Mouse (Mus musculus) limb, embryonic 13.5 days (tissue): ENCODE results near the gene Armc7. TPM values are rescaled to one million over a fixed set of nuclear protein-coding genes. Genes with fewer than 3 reads are reported as not detected.
"Not testable (repeated sequence)": the region's sequence is repeated elsewhere in the genome, so short reads cannot be mapped to it uniquely, and the experiment has no call there.

ENCODE experiments used
- ATAC-seq: fragments of 200-750 bp; cut with Nextera tagmentation; 2 replicates; pipeline ENCODE4 v1.8.0; 2017; ENCODE audit warnings: low read depth, moderate number of reproducible peaks, moderate TSS enrichment; ENCODE audit not compliant: low FRiP score
- H3K27ac ChIP-seq: fragments of 300-500 bp; sonication (generic); 2 replicates; pipeline ENCODE4 v1.5.1; 2015; ENCODE audit warnings: inconsistent platforms, mild to moderate bottlenecking, moderate library complexity
- H3K27me3 ChIP-seq: fragments of 300-500 bp; sonication (generic); 2 replicates; pipeline ENCODE4 v1.6.1; 2015; ENCODE audit warnings: mild to moderate bottlenecking, inconsistent platforms
- H3K36me3 ChIP-seq: fragments of 300-500 bp; sonication (generic); 2 replicates; pipeline ENCODE4 v1.6.1; 2015; ENCODE audit warnings: inconsistent platforms, mild to moderate bottlenecking, moderate library complexity
- H3K4me1 ChIP-seq: fragments of 300-500 bp; sonication (generic); 2 replicates; pipeline ENCODE4 v1.6.1; 2015; ENCODE audit warnings: inconsistent platforms
- H3K4me2 ChIP-seq: fragments of 300-500 bp; sonication (generic); replicated peaks from 2 replicates; pipeline ENCODE4 v1.6.1; 2015; ENCODE audit warnings: inconsistent platforms, mild to moderate bottlenecking, moderate library complexity
- H3K4me3 ChIP-seq: fragments of 300-500 bp; sonication (generic); 2 replicates; pipeline ENCODE4 v1.5.1; 2015; ENCODE audit warnings: moderate library complexity, mild to moderate bottlenecking, inconsistent platforms
- H3K9ac ChIP-seq: fragments of 300-500 bp; sonication (generic); 2 replicates; pipeline ENCODE4 v1.6.1; 2015; ENCODE audit warnings: mild to moderate bottlenecking, inconsistent platforms
- H3K9me3 ChIP-seq: fragments of 300-500 bp; sonication (generic); 2 replicates; pipeline ENCODE4 v1.6.1; 2016; ENCODE audit warnings: inconsistent platforms
- WGBS: fragments of 180-500 bp; shearing (Covaris S2); methylation state at CpG from one replicate; pipeline ENCODE4 v1.1.7; 2015; 5-methylcytosine and 5-hydroxymethylcytosine counted together
- polyA plus RNA-seq: library from polyadenylated mRNA; unstranded; fragments of >200 nt; fragmentation: Nextera tagmentation; extraction: Ambion mirVana; gene quantifications from 2 replicates; pipeline ENCODE4 v1.2.1, GENCODE M21; 2015

The Armc7 gene
- polyA plus RNA-seq, 1 experiment from 2014 or later, result 9.3 TPM

DNA sequence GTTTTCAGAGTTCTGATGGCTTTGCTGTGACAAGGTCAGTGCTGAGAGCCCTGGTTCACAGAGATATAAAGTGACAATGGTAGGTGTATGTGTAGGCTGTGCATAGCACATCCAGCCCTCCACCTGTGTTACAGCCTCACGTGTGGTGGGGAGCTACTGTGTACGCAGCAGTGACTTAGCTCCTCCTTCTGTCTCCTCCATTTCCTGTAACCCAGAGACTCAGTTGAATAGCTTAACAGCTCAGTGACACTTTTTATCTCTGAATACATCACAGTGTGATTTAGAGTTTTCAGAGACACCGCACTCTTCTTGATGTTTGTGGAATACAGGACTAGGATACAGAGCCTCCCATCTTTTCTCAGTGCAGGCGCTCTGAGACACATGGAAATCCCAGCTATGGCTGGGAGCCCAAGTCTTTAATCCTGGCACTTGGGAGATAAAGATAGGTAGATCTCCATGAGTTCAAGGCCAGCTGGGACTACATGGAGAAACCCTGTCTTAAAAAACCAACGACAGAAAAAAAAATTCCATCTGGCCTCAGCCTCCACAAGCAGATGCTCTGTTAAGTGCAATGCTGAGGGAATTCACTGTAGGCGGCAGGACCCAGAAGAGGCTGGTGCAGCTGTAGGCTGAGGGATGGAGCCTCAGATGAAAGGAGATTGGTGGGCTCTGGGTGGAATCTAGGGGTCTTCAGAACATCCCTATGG is 6.2 kb downstream of the Armc7 start:
- Histone ChIP-seq H3K9ac (no peak overlapping the region), H3K27ac (no peak overlapping the region), H3K4me2 (no peak overlapping the region), H3K4me1 (peaks cover 8% of the 10 kb centered on the region), H3K27me3 (no peaks in the 10 kb centered on the region), H3K36me3 (peaks cover 6% of the 10 kb centered on the region; the same call in 1 of the 2 replicates), H3K4me3 (no peak overlapping the region), H3K9me3 (no peaks in the 10 kb centered on the region)
- WGBS, result 81% methylated on average over 6 of the region's 6 CpGs
- ATAC-seq, result no peak

DNA sequence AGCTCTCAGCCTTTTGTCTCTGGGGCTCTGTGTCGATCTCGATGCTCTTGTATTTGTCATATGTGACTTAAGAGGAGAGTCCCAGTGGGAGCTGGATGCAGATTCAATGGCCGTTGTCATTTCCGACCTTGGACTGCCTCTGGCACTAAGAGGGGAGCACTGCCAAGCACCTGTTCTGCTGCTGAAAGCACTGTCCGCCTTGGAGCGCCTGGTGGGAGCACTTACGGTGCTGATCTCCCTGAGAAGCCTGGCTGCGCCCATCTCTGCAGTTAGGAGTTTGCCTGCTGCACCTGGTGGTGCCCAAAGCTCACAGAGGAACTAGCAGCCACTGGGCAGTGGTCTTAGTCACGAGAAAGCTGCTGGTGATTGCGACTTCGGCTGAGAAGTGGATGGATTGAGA is 7.8 kb downstream of the Armc7 start:
- no peaks in the 10 kb centered on the region for H3K9me3 ChIP-seq
- no peak overlapping the region for H3K27ac ChIP-seq
- H3K4me3 ChIP-seq, result no peak overlapping the region
- H3K4me1 ChIP-seq, result no peaks in the 10 kb centered on the region
- no peak for ATAC-seq
- no peak overlapping the region for H3K4me2 ChIP-seq
- H3K36me3 ChIP-seq, result peaks cover 6% of the 10 kb centered on the region; the same call in 1 of the 2 replicates
- no peaks in the 10 kb centered on the region for H3K27me3 ChIP-seq
- no peak overlapping the region for H3K9ac ChIP-seq
- 67% methylated on average over 11 of the region's 11 CpGs for WGBS

DNA sequence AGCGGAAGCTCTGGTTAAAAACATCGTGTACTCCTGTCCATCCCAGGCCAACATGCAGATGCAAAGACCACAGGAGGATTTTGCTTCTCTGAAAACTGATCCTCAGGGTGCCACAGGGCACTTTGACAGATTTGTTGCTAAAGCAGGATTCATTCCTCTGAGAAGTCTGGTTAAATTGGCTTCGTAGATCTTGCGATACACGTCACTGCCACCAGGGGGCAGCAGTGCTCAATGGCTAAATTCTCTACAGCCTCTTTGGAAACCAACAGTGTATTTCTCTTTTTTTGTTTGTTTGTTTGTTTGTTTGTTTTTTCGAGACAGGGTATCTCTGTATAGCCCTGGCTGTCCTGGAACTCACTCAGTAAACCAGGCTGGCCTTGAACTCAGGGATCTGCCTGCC is 8.3 kb downstream of the Armc7 start:
- Histone ChIP-seq H3K4me3 (no peak overlapping the region), H3K36me3 (peaks cover 10% of the 10 kb centered on the region)
- 17% methylated on average over 6 of the region's 6 CpGs for WGBS

DNA sequence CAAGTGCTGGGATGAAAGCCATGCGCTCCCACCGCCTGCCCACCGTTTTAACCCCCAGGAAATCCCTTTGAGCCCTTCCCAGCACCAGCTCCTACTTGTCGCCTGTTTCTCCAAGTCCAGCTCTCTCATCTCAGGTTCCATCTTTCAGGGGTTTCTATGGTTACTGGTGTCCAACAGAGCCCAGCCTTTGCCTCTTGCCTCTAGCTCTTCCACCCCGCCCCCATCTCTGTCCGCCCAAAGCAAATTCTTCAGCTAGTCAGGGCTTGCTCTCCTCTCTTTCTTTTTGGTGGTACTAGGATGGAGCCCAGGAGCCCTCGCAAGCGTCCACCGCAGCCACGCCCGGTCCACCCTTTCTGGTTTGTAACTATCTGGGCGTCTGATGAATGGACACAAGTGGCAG is 9.7 kb downstream of the Armc7 start:
- Histone ChIP-seq H3K27ac (no peak overlapping the region), H3K27me3 (no peaks in the 10 kb centered on the region), H3K4me3 (no peak overlapping the region), H3K36me3 (peaks cover 20% of the 10 kb centered on the region), H3K9me3 (no peaks in the 10 kb centered on the region), H3K4me2 (no peak overlapping the region), H3K4me1 (no peaks in the 10 kb centered on the region), H3K9ac (no peak overlapping the region)
- no peak for ATAC-seq
- 54% methylated on average over 12 of the region's 12 CpGs for WGBS

More for the DNA sequence above, 8.3 kb downstream of the Armc7 start:
- no peak overlapping the region for H3K9ac ChIP-seq
- no peak overlapping the region for H3K4me2 ChIP-seq
- no peaks in the 10 kb centered on the region for H3K27me3 ChIP-seq
- no peak for ATAC-seq
- H3K27ac ChIP-seq, result no peak overlapping the region
- H3K9me3 ChIP-seq, result no peaks in the 10 kb centered on the region
- no peaks in the 10 kb centered on the region for H3K4me1 ChIP-seq

DNA sequence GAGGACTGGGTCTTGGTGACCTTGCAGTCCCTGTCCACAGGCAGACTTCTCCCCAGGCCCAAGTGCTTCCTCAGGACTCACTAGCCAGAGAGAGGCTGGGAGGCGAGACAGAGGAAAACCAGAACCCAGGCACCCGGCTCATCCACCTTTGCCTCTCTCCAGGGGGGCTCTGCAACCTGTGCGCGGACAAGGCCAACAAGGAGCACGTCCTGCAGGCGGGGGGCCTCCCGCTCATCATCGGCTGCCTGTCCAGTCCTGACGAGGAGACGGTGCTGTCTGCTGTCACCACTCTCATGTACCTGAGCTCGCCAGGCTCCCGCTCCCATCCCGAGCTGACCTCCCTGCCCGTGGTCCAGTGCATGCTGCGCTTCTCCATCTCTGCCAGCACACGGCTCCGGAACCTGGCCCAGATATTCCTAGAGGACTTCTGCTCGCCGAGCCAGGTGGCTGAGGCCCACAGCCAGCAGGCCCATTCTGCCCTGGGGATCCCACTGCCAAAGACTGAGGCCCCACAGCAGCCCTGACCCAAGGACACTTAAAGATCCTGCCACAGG is 13.2 kb downstream of the Armc7 start:
- 85% methylated on average over 19 of the region's 19 CpGs for WGBS
- H3K4me3 ChIP-seq, result no peak overlapping the region
- 0 out of 2 replicates have a peak overlapping the region, but pooled peaks have one; percentile 25 for H3K9ac ChIP-seq
- no peaks in the 10 kb centered on the region for H3K9me3 ChIP-seq
- ATAC-seq, result no peak
- H3K36me3 ChIP-seq, result peaks cover 19% of the 10 kb centered on the region
- no peak overlapping the region for H3K4me2 ChIP-seq
- H3K27ac ChIP-seq, result no peak overlapping the region
- no peaks in the 10 kb centered on the region for H3K27me3 ChIP-seq
- peaks cover 14% of the 10 kb centered on the region for H3K4me1 ChIP-seq

DNA sequence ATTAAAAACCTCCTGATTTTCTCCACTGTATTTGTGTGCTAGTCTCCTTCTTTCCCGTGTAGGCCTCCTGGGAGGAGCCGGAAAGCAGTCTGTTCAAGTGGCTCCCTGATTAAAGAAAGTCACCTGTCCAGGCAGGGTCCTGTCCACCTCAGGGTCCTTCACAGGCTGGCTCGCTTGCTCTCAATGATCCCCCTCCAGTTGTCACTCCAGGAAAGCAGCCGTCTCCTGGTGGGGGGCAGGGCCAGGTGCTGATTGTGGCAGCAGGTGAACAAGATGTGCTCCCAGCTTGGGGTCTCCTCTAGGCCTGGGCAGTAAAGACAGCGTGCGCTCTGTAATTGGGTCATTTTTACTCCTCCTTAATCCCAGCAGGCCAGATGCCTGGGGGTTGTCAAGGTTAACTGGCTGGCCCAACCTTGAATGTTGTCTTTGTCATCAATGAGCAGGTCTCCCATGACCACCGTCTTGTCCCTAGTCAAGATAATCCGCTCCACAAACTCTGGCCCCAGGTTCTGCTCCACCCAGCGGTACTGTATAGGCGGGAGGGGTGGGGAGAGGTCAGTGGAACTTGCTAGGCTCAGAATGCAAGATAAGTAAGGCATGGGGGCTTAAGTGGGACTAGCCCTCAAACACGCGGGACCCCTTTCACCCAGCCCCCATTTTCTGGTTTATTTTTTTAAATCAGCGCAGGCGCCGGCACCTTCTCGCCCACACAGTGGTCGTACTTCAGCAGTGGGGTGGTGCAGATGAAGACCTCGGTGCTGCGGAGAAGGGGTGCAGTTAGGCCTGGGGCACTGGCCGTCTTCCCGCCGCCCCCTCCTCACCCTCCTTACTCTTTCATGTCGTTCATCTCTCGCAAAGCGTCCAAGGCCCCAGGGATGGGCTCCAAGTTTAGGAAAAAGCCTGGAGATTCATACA is 15.2 kb downstream of the Armc7 start:
- peaks cover 14% of the 10 kb centered on the region for H3K4me1 ChIP-seq
- H3K9ac ChIP-seq, result peak overlapping the region; percentile 78
- peak overlapping the region; percentile 65 for H3K4me3 ChIP-seq
- no peaks in the 10 kb centered on the region for H3K9me3 ChIP-seq
- no peaks in the 10 kb centered on the region for H3K27me3 ChIP-seq
- ATAC-seq, result peak; percentile 54; the same call in 1 of the 2 replicates
- peak overlapping the region; percentile 49; the same call in 1 of the 2 replicates for H3K27ac ChIP-seq
- peaks cover 19% of the 10 kb centered on the region for H3K36me3 ChIP-seq
- 23% methylated on average over 25 of the region's 25 CpGs for WGBS
- H3K4me2 ChIP-seq, result peak overlapping the region; percentile 85

DNA sequence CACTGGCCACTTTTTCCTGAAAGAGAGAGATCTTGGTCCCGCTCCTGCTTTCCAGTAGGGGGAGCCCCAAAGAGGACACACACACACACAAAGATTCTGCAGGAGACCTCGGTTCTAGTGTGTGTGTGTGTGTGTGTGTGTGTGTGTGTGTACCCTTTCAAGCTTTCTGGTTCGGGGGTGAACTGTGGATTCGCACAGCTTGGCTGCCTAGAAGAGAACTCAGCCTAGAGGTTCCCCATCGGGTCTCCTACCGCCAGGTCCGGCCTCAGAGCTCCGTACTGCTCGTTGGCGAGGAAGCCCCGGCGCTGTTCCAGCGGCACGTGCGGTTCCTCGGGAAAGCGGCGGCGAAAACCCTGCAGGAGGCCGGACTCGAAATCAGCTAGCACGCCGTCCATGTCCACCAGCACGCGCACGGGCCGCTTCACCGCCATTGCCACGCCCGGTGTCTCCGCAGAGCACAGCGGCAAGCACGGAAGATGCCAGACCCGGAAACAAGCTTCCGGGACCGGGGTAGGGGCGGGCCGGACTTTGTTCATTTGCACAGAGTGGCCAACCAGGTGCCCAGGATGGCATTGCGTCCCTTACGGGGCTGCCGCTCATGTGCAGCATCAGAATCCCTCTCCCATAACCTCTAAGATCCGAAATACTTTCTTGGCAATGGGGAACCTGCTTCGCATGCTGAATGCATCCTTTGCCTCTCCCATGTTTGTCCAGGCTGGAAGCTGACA is 16.1 kb downstream of the Armc7 start, which contains the start of gene Nt5c:
Nt5c (minus strand) TSS at position 507 of the 728 bp plus-strand sequence.
- no peaks in the 10 kb centered on the region for H3K27me3 ChIP-seq
- under 1% methylated on average over 43 of the region's 43 CpGs for WGBS

DNA sequence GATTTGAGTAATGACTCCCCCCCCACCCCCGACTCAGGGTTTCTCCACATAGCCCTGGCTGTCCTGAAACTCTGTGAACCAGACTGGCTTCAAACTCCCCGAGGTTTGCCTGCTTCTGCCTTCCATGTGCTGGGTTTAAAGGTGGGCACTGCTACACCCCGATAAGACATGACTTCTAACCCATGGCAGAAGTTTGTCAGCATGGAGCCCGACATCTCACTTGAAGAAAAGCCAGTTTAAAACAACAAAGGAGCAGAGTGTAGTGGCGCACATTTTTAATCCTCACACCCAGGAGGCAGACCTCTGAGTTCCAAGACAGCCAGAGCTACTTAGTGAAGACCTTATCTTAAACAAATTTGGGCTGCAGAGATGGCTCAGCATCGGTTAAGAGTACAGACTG is 16.9 kb downstream of the Armc7 start:
- ATAC-seq, result no peak
- peaks cover 27% of the 10 kb centered on the region for H3K36me3 ChIP-seq
- no peak overlapping the region for H3K27ac ChIP-seq
- WGBS, result 41% methylated on average over 6 of the region's 6 CpGs
- peak overlapping the region; percentile 78 for H3K9ac ChIP-seq
- H3K4me3 ChIP-seq, result peak overlapping the region; percentile 65
- H3K4me2 ChIP-seq, result peak overlapping the region; percentile 85
- H3K9me3 ChIP-seq, result no peaks in the 10 kb centered on the region
- peaks cover 14% of the 10 kb centered on the region for H3K4me1 ChIP-seq
- no peaks in the 10 kb centered on the region for H3K27me3 ChIP-seq

More for the DNA sequence above, 16.1 kb downstream of the Armc7 start, which contains the start of gene Nt5c:
- Histone ChIP-seq H3K4me3 (peak within 1 kb of the TSS; percentile 65), H3K4me1 (peaks cover 14% of the 10 kb centered on the region), H3K36me3 (peaks cover 19% of the 10 kb centered on the region), H3K9me3 (no peaks in the 10 kb centered on the region), H3K4me2 (peak within 1 kb of the TSS; percentile 85), H3K27ac (peak within 1 kb of the TSS; percentile 79), H3K9ac (peak within 1 kb of the TSS; percentile 78)
- peak; percentile 82 for ATAC-seq

DNA sequence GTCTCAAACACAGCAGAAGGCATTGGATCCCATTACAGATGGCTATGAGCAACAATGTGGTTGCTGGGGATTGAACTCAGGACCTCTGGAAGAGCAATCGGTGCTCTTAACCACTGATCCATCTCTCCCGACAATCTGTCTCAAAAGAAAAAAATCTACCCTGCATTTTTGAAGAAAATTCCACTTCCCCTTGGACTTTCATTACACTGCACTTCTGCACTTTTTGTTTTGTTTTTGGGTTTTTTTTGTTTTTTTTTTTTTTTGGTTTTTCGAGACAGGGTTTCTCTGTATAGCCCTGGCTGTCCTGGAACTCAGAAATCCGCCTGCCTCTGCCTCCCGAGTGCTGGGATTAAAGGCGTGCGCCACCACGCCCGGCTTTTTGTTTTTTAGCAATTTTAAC is 21.1 kb downstream of the Armc7 start:
- 83% methylated on average over 9 of the region's 9 CpGs for WGBS
- not testable (repeated sequence) for ATAC-seq
- H3K36me3 ChIP-seq, result peaks cover 50% of the 10 kb centered on the region

DNA sequence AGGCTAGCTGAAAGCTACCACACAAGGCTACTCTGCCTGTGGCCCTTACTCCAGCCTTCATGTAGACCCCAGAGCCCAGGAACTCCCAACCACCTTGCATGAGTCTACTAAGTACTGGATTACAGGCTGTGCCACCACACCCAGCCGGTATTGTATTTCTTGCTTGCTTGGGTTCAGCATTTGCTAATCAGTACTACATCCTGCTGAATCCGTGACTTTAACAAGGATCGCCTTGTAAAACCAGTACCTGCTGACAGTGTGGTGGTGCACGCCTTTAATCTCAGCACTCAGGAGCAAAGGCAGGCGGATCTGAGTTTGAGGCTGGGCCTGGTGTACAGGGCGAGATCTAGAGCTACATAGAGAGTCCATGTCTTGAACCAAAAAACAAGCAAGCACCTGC is 27.2 kb downstream of the Armc7 start:
- WGBS, result 86% methylated on average over 6 of the region's 6 CpGs

More for the DNA sequence above, 21.1 kb downstream of the Armc7 start:
- H3K4me3 ChIP-seq, H3K9me3 ChIP-seq, H3K9ac ChIP-seq, H3K4me2 ChIP-seq, H3K4me1 ChIP-seq, H3K27ac ChIP-seq, H3K27me3 ChIP-seq: not testable (repeated sequence)

DNA sequence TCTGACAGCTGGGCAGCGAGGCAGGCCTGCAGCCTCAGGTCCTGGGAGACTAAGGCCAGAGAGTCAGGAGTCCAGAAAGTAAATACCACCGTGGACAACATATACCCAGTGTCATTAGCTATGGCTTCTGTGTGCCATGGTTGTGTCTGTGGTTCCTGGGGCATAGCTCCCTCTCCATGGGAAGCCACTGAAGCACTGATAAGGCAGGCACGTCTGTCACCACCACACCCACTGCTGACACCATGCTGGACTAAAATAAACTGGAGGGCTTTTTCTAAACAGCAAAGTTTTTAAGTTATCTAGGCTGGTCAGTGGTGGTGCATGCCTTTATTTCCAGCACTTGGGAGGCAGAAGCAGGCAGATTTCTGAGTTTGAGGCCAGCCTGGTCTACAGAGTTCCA is 31.1 kb downstream of the Armc7 start:
- Histone ChIP-seq H3K27ac (no peak overlapping the region), H3K36me3 (peaks cover 26% of the 10 kb centered on the region), H3K4me1 (peaks cover 24% of the 10 kb centered on the region), H3K4me2 (no peak overlapping the region), H3K4me3 (no peak overlapping the region), H3K27me3 (no peaks in the 10 kb centered on the region), H3K9me3 (no peaks in the 10 kb centered on the region), H3K9ac (no peak overlapping the region)
- WGBS, result 79% methylated on average over 3 of the region's 3 CpGs
- no peak for ATAC-seq

More for the DNA sequence above, 27.2 kb downstream of the Armc7 start:
- H3K9me3 ChIP-seq, result no peaks in the 10 kb centered on the region
- H3K36me3 ChIP-seq, result peaks cover 62% of the 10 kb centered on the region
- no peaks in the 10 kb centered on the region for H3K4me1 ChIP-seq
- no peaks in the 10 kb centered on the region for H3K27me3 ChIP-seq
- no peak overlapping the region for H3K4me2 ChIP-seq
- H3K27ac ChIP-seq, result no peak overlapping the region
- no peak overlapping the region for H3K4me3 ChIP-seq
- H3K9ac ChIP-seq, result no peak overlapping the region
- ATAC-seq, result no peak
